In genomic region chrX:73881036-73881427, GRCm38 (mm10) we compare ENCODE assay signal across 9 mouse cellular contexts. TPM values are rescaled to one million over a fixed set of nuclear protein-coding genes. Genes with fewer than 3 reads are reported as not detected.
A peak's percentile ranks its signal among the peaks of the same experiment; 100 is the strongest.
DNase-seq lines count a peak whose midpoint lies in the region; ATAC-seq and TF ChIP-seq lines count a peak whose summit lies in the region.
"Had no signal": no experiment of that assay in that cellular context is flagged by ENCODE, and none has a peak within 500 bp of the region (broad histone marks: within the 10 kb centered on the region; RNA-seq: fewer than 3 reads in every experiment).

No protein-coding gene starts in this region.

- TF ChIP-seq CTCF in gastrocnemius, adult 2 months (IDR thresholded peaks at IDR 0.05), result no peak

- peak; percentile 61 for ATAC-seq in hindbrain, embryonic 11.5 days (ENCODE audit: low FRiP score)
- ATAC-seq in midbrain, embryonic 11.5 days (ENCODE audit: low FRiP score), result peak; percentile 50; the same call in 1 of the 2 replicates

- no peaks in the 10 kb centered on the region for H3K36me3 ChIP-seq in hindbrain, embryonic 11.5 days (ENCODE audit: control insufficient read depth, insufficient read depth, low read length)
- H3K36me3 ChIP-seq in midbrain, embryonic 11.5 days (ENCODE audit: control insufficient read depth, insufficient read depth, low read length), result no peaks in the 10 kb centered on the region

- H3K9ac ChIP-seq in hindbrain, embryonic 11.5 days (ENCODE audit: low read depth, low read length), result peak overlapping the region; percentile 55; the same call in 1 of the 2 replicates
- H3K9ac ChIP-seq in midbrain, embryonic 11.5 days (ENCODE audit: low read length), result peak overlapping the region; percentile 54

- peak overlapping the region; percentile 63 for H3K4me2 ChIP-seq in hindbrain, embryonic 11.5 days (replicated peaks; ENCODE audit: low read depth, low read length)
- H3K4me2 ChIP-seq in midbrain, embryonic 11.5 days, result peak overlapping the region; percentile 67

- no peaks in the 10 kb centered on the region for H3K9me3 ChIP-seq in hindbrain, embryonic 11.5 days (ENCODE audit: control insufficient read depth, low read length)
- no peaks in the 10 kb centered on the region for H3K9me3 ChIP-seq in midbrain, embryonic 11.5 days (ENCODE audit: control insufficient read depth, low read length)

- H3K4me3 ChIP-seq in gastrocnemius, adult 2 months, result peak overlapping the region; percentile 71
- H3K4me3 ChIP-seq in hindbrain, embryonic 11.5 days (ENCODE audit: low read depth, low read length), result peak overlapping the region; percentile 42
- peak overlapping the region; percentile 39 for H3K4me3 ChIP-seq in midbrain, embryonic 11.5 days (ENCODE audit: low read depth, low read length)

- H3K27me3 ChIP-seq in hindbrain, embryonic 11.5 days (ENCODE audit: control insufficient read depth, insufficient read depth, low read length), result no peaks in the 10 kb centered on the region; the same call in 1 of the 2 replicates
- H3K27me3 ChIP-seq in midbrain, embryonic 11.5 days (ENCODE audit: control insufficient read depth, insufficient read depth, low read length), result peaks cover 8% of the 10 kb centered on the region

- 18% methylated on average over 16 of the region's 16 CpGs for WGBS in hindbrain, embryonic 11.5 days
- WGBS in midbrain, embryonic 11.5 days, result 18% methylated on average over 16 of the region's 16 CpGs

- intact Hi-C loops in gastrocnemius, adult 2 months (cut with DNase I), result no loop called here

- no peak for DNase-seq in gastrocnemius, adult 2 months
- DNase-seq in gastrocnemius, postnatal 10 days, result no peak
- peak; percentile 61 for DNase-seq in MN1 (ENCODE audit: low spot score)
- peak; percentile 30 for DNase-seq in hindbrain, embryonic 11.5 days (ENCODE audit: low spot score)
- DNase-seq in midbrain, embryonic 11.5 days (ENCODE audit: low spot score, missing footprints), result peak; percentile 90
- DNase-seq in spleen, postnatal 36 days (ENCODE audit: low spot score in 2 of 2), result no peak
- no peak for DNase-seq in left cerebral cortex, adult 8-10 months (ENCODE audit: low spot score in 2 of 2)
- DNase-seq in testis, postnatal 14 days (ENCODE audit: low spot score), result no peak

- H3K27ac ChIP-seq in gastrocnemius, adult 2 months, result no peak overlapping the region
- 0 out of 2 replicates have a peak overlapping the region, but pooled peaks have one; percentile 17 for H3K27ac ChIP-seq in hindbrain, embryonic 11.5 days (ENCODE audit: low read depth, low read length)
- H3K27ac ChIP-seq in midbrain, embryonic 11.5 days (ENCODE audit: low read depth, low read length), result no peak overlapping the region

- H3K4me1 ChIP-seq in hindbrain, embryonic 11.5 days (replicated peaks; ENCODE audit: control insufficient read depth, insufficient read depth, low read length), result no peaks in the 10 kb centered on the region
- H3K4me1 ChIP-seq in midbrain, embryonic 11.5 days (ENCODE audit: control insufficient read depth, insufficient read depth, low read length), result peaks cover 2% of the 10 kb centered on the region; the same call in 1 of the 2 replicates

RNA-seq across cellular contexts. Expression of gene Avpr2, which starts 10.9 kb away (rescaled TPM):
- total RNA-seq in gastrocnemius, adult 2 months (2021), result not detected
- not detected for total RNA-seq in gastrocnemius, postnatal 10 days (2021)
- polyA plus RNA-seq in hindbrain, embryonic 11.5 days (2014; fragmentation: Nextera tagmentation; extraction: Ambion mirVana), result 0.06 and 0.11 TPM in 2 replicates
- not detected in 2 replicates for polyA plus RNA-seq in midbrain, embryonic 11.5 days (2014; fragmentation: Nextera tagmentation; extraction: Ambion mirVana)
- total RNA-seq in left cerebral cortex, adult 8-10 months (2022), result not detected

RNA-seq across cellular contexts. Expression of gene L1cam, which starts 14.9 kb away (rescaled TPM):
- total RNA-seq in gastrocnemius, adult 2 months (2021), result 1 to 10 TPM; 2.3 to 3.2 TPM
- total RNA-seq in gastrocnemius, postnatal 10 days (2021), result 1 to 10 TPM; 1.9 to 2.9 TPM
- 26.3 and 35.9 TPM in 2 replicates for polyA plus RNA-seq in hindbrain, embryonic 11.5 days (2014; fragmentation: Nextera tagmentation; extraction: Ambion mirVana)
- 18.3 and 21.3 TPM in 2 replicates for polyA plus RNA-seq in midbrain, embryonic 11.5 days (2014; fragmentation: Nextera tagmentation; extraction: Ambion mirVana)
- total RNA-seq in left cerebral cortex, adult 8-10 months (2022), result 100 to 1,000 TPM; 147 to 158 (median 153) TPM
- total RNA-seq: hematopoietic stem cell, adult 5-6 weeks had no signal

RNA-seq across cellular contexts. Expression of gene Arhgap4, which starts 40.6 kb away (rescaled TPM):
- under 1 TPM; 0.59 to 0.89 TPM for total RNA-seq in gastrocnemius, adult 2 months (2021)
- 1 to 10 TPM in 1 of 2 experiments, under 1 TPM in 1; 0.85 to 2.0 TPM for total RNA-seq in gastrocnemius, postnatal 10 days (2021)
- polyA plus RNA-seq in hindbrain, embryonic 11.5 days (2014; fragmentation: Nextera tagmentation; extraction: Ambion mirVana), result 0.99 and 2.3 TPM in 2 replicates
- 1.7 and 2.1 TPM in 2 replicates for polyA plus RNA-seq in midbrain, embryonic 11.5 days (2014; fragmentation: Nextera tagmentation; extraction: Ambion mirVana)
- 1 to 10 TPM; 4.3 to 5.1 (median 4.7) TPM for total RNA-seq in left cerebral cortex, adult 8-10 months (2022)

RNA-seq across cellular contexts. Expression of gene Naa10, which starts 40.7 kb away (rescaled TPM):
- total RNA-seq in gastrocnemius, adult 2 months (2021), result 10 to 100 TPM; 51.2 to 63.4 TPM
- 10 to 100 TPM; 68.7 to 73.5 TPM for total RNA-seq in gastrocnemius, postnatal 10 days (2021)
- polyA plus RNA-seq in hindbrain, embryonic 11.5 days (2014; fragmentation: Nextera tagmentation; extraction: Ambion mirVana), result 117 and 126 TPM in 2 replicates
- 117 and 121 TPM in 2 replicates for polyA plus RNA-seq in midbrain, embryonic 11.5 days (2014; fragmentation: Nextera tagmentation; extraction: Ambion mirVana)
- total RNA-seq in left cerebral cortex, adult 8-10 months (2022), result 10 to 100 TPM; 47.7 to 62.7 (median 57.0) TPM

RNA-seq across cellular contexts. Expression of gene Renbp, which starts 49.6 kb away (rescaled TPM):
- total RNA-seq in gastrocnemius, adult 2 months (2021), result 1 to 10 TPM; 1.4 to 1.7 TPM
- 1 to 10 TPM; 4.6 to 5.3 TPM for total RNA-seq in gastrocnemius, postnatal 10 days (2021)
- polyA plus RNA-seq in hindbrain, embryonic 11.5 days (2014; fragmentation: Nextera tagmentation; extraction: Ambion mirVana), result 17.5 and 18.7 TPM in 2 replicates
- polyA plus RNA-seq in midbrain, embryonic 11.5 days (2014; fragmentation: Nextera tagmentation; extraction: Ambion mirVana), result 14.4 and 17.6 TPM in 2 replicates
- 10 to 100 TPM in 1 of 4 experiments, 1 to 10 TPM in 3; 5.3 to 15.8 (median 7.5) TPM for total RNA-seq in left cerebral cortex, adult 8-10 months (2022)

Comparison
In these comparisons a context has a peak if more than half of its experiments do, and no peak if none do; other contexts are left out.
1. DNase-seq: peak in MN1 (single experiment), hindbrain, embryonic 11.5 days (single experiment) and midbrain, embryonic 11.5 days (single experiment); none in gastrocnemius, adult 2 months (single experiment), gastrocnemius, postnatal 10 days (single experiment), spleen, postnatal 36 days (0 of 2), left cerebral cortex, adult 8-10 months (0 of 2) and testis, postnatal 14 days (single experiment).
2. RNA of gene L1cam, which starts 14.9 kb away (total RNA-seq): 147 to 158 TPM in left cerebral cortex, adult 8-10 months; 2.3 to 3.2 TPM in gastrocnemius, adult 2 months and 1.9 to 2.9 TPM in gastrocnemius, postnatal 10 days; every median in the first group is over 10 times any median in the second.
3. Peak in every context shown above with its lines, with median percentiles within 50 percentile points of each other: H3K4me3 ChIP-seq.